Mouse (Mus musculus) spleen, adult 12 weeks (tissue): ENCODE results near the gene Rasgrf2.
"Not testable (repeated sequence)": the region's sequence is repeated elsewhere in the genome, so short reads cannot be mapped to it uniquely, and the experiment has no call there.

ENCODE experiments used
- DNase-seq: peaks from one replicate; pipeline ENCODE4 v3.0.0; 2022; ENCODE audit warnings: low spot score

Rasgrf2 gene

GRCm38 (mm10) chr13:92131384-92132150, at the start of gene Rasgrf2:
Gene Rasgrf2, minus strand, starts transcription at chr13:92131656.
- no peak for DNase-seq

DNA sequence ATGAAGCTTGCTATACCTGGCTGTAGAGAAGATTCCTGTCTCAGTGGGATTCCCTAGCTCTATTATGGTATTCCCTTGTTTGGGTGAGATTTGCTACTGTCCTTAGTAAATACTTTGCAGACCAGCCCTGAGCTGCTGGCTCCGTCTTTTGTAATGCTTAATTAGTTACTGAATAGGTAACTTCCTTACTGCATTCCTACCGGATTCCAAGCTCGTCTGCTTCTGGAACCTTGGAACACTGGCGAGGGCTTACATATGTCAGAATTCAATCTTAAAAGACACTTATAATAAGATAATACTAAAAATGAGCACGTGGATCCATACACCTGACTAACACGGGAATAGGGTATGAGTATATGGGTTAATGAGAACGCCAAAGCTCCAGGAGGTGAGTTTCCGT, 41.2 kb upstream of the Rasgrf2 start:
- not testable (repeated sequence) for DNase-seq

DNA sequence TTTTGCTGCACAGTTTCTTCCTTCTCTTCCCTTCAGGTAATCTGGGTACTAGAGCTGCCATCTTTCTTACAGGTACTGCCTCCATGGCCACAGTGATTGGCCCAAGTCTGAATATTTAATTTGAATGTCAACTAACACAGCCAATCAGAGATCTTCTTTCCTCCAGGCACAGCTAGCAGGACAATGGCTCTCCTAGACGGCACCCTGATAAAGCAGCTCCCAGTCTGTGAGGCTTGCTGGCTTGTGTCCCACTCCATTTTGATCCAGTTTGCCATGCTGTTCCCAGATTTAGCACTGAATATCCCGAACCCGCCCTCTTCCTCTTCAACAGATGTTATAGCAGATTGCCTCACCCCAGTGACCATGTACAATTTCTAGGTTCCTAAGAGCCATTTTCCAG, 19.1 kb upstream of the Rasgrf2 start:
- no peak for DNase-seq

DNA sequence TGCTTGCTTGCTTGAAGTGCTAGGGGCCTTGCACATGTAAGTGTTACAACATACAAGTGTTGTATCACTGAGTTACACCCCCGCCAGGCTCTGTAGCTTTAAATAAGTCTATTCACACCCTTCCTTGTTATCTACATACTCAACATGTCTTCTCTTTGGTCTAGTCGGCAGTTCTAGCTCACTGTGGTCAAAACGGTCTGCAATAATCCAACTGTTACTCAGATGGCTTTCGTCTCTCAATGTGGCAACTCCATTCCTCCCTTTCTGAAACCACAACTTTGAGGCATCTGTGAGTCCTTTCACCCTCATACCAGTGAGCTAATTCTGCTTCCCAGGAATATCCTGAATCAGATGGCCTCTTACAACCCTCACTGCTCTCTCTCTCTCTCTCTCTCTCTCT, 17.4 kb upstream of the Rasgrf2 start:
- no peak for DNase-seq

DNA sequence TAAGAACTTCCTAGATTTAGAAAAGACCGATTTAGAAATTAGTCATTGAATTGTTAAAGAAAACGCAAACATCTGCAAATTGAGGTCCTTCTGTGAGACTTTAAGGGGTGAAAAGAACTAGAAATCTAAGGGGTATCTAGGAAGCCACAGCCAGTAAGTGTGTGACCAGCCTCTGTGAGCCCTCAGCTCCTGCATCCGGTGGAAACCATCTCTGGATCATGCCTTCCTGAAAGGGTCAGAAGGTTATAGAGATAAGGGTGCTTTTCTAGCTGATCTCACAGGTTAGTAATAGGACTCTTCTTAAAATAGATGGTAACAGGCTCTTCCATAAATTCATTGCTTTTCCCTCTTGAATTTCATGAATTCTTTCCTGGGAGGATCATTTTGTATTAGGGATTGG, 3.3 kb upstream of the Rasgrf2 start:
- no peak for DNase-seq

DNA sequence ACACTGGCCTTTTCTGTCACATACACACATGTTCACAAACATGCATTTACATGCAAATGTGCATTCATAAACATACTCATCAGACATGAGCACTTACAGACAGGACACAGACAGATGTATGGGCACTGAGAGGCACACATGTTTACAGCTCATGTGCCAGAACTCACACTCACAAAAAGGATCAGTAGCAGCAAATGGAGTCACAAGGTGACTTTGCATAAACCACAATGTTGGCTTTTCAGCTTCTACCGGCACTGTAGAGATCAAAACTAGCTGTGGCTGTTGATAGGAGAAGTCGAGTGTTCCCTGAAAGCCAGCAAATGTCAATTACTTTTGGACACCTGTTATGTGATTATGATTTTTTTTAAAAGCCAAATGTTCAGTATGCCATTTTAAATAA, 1.1 kb upstream of the Rasgrf2 start:
- DNase-seq, result no peak

- no peak for DNase-seq
These were observed 467 bp downstream of the Rasgrf2 start for GRCm38 (mm10) chr13:92130994-92131383.

- DNase-seq, result no peak
These were observed 1.6 kb downstream of the Rasgrf2 start for GRCm38 (mm10) chr13:92129877-92130276.

DNA sequence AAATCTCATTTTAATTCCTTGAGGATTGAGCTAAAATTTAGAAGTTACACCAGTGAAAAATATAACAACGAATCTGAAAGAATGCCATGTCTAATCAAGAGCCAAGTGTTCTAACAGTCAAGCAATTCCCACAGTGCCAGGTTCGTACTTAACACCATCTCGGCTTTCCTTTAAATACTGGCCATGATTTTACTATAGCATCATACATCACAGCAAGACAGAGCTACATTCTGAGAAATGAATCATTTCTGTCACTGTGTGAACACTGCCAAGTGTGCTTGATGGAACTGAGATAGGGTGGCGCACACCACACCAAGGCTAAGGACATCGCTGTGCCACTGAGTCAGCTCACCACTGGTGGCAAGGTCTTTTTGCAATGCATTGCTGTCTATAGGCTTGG, 5.6 kb downstream of the Rasgrf2 start:
- DNase-seq, result no peak

- no peak for DNase-seq
These were observed 11.8 kb downstream of the Rasgrf2 start for GRCm38 (mm10) chr13:92119623-92120022.

DNA sequence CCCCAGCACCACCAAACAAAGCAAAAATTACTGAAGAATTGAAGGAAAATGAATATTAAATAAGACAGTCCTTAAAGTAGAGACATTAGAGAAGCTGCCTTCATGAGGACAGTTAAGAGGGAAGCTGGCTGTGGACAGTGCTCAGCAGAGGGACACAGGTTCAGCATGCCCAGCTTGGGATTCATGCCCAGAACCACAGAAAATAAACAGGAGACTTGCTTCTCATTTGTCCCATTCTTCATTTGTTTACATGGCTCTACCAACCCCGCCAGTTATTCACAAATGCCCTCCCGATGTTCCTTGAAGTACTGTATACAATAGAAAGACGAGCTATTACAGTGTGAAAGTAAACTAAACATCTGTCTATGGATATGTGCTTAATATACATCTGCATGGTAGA, 17.4 kb downstream of the Rasgrf2 start:
- DNase-seq, result no peak

DNA sequence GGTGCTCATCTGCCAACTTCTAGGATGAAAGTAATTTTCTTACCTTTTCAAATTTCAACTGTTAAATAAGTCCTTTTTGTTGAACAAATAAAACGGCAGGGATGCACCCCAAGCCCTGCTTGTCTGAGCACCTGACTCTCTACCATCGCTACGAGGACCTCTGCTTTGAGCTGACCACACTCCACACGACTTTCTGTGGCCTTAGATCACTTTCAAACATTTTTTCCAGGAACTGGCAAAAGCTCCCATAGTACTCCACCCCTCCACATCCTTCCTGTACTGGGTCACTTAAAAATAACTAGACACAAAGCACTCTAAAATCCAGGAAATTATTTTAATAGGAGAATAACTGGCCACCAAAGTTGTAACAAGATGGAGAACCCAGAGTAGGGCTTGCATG, 23.2 kb downstream of the Rasgrf2 start:
- DNase-seq, result no peak

- no peak for DNase-seq
These were observed 27.2 kb downstream of the Rasgrf2 start for GRCm38 (mm10) chr13:92104259-92104658.

GRCm38 (mm10) chr13:92098484-92098883, 33.0 kb downstream of the Rasgrf2 start:
- no peak for DNase-seq

- no peak for DNase-seq
These were observed 36.0 kb downstream of the Rasgrf2 start for GRCm38 (mm10) chr13:92095131-92096090.

- DNase-seq, result no peak
These were observed 37.7 kb downstream of the Rasgrf2 start for GRCm38 (mm10) chr13:92093712-92094290.

DNA sequence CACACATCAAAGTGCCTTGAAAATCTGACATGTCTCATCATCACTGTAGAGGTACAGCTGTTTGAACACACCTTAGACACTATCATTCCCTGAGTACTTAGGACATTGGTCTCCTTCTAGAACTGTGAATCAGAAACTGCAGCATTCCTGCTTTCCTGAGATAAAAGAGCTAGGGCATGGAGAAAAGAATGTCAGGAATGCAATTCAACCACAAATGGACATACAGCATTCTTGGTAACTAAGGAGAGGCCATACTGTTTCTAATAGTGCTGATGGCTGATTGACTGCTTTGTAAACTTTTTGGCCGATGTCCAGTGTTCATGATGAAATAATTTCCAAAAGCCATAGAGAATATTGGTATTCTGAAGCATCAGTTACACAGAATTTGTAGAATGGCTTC, 58.3 kb downstream of the Rasgrf2 start:
- DNase-seq, result no peak

- no peak for DNase-seq
These were observed 62.8 kb downstream of the Rasgrf2 start for GRCm38 (mm10) chr13:92068651-92069050.

- no peak for DNase-seq
These were observed 63.6 kb downstream of the Rasgrf2 start for GRCm38 (mm10) chr13:92067831-92068230.

- DNase-seq, result no peak
These were observed 77.7 kb downstream of the Rasgrf2 start for GRCm38 (mm10) chr13:92053748-92054147.

GRCm38 (mm10) chr13:92053001-92053400, 78.5 kb downstream of the Rasgrf2 start:
- DNase-seq, result no peak

DNA sequence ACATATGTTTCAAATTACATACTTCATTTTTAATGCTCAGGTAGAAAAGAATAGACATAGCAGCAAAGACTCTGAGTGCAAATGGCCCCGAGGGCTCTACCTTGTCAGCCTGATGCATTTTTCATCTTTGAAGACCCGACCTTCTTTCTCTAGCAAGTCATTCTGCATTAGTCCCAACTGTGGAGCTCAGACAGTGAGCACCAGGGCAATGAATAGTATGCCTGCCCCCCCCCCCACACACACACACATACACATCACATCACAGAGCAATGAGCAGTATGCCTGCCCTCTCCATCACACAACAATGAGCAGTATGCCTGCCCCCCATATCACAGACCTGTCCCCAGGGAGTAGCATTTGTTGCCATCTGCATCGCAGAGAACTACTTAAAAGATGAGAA, 80.2 kb downstream of the Rasgrf2 start:
- no peak for DNase-seq
